22 mouse cellular contexts compared by ENCODE assay signal in the genomic region with DNA sequence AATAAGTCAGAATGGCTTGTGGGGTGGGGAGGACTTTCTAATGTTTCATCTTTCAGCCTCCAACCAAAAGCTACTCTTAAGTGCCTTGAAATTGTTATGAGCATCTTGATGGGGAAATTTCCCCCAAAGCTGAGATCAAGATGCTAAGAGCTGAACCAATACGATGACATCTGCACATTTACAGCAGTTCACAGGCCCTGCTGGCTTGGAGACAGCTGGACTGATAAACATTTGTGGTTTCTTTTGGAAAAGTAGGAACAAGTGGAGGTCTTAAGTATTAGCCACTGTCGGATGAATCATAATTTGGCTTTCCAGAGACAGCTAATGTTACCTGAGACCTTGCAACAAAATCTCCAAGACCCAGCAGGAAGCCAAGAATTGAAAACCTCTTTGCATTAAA.
DNase-seq lines count a peak whose midpoint lies in the region; ATAC-seq and TF ChIP-seq lines count a peak whose summit lies in the region.
"Had no signal": no experiment of that assay in that cellular context is flagged by ENCODE, and none has a peak within 500 bp of the region (broad histone marks: within the 10 kb centered on the region; RNA-seq: fewer than 3 reads in every experiment).

No protein-coding gene starts in this region.

- H3K4me1 ChIP-seq in embryonic facial prominence, embryonic 14.5 days (ENCODE audit: control insufficient read depth, insufficient read depth, low read length), result no peaks in the 10 kb centered on the region
- H3K4me1 ChIP-seq in embryonic facial prominence, embryonic 10.5 days, result peaks cover 6% of the 10 kb centered on the region
- H3K4me1 ChIP-seq: embryonic facial prominence, embryonic 13.5 days; forebrain, embryonic 13.5 days; forebrain, embryonic 15.5 days had no signal

- no peaks in the 10 kb centered on the region for H3K79me2 ChIP-seq in myocyte (ENCODE audit: control insufficient read depth, insufficient read depth)

- TF ChIP-seq POLR2A in myocyte (IDR thresholded peaks at IDR 0.05; ENCODE audit: insufficient read length, low read depth), result no peak

- H3K9me3 ChIP-seq in embryonic facial prominence, embryonic 14.5 days (ENCODE audit: control insufficient read depth, low read length), result no peaks in the 10 kb centered on the region
- H3K9me3 ChIP-seq in embryonic facial prominence, embryonic 10.5 days, result no peaks in the 10 kb centered on the region
- H3K9me3 ChIP-seq: embryonic facial prominence, embryonic 13.5 days; forebrain, embryonic 13.5 days; forebrain, embryonic 15.5 days had no signal

- no peak overlapping the region for H3K4me3 ChIP-seq in embryonic facial prominence, embryonic 14.5 days (ENCODE audit: low read depth, low read length)
- no peak overlapping the region for H3K4me3 ChIP-seq in embryonic facial prominence, embryonic 10.5 days
- no peak overlapping the region for H3K4me3 ChIP-seq in myocyte
- H3K4me3 ChIP-seq: embryonic facial prominence, embryonic 13.5 days; forebrain, embryonic 13.5 days; forebrain, embryonic 15.5 days had no signal

- H3K27me3 ChIP-seq in embryonic facial prominence, embryonic 14.5 days (replicated peaks; ENCODE audit: control insufficient read depth, insufficient read depth, low read length), result no peaks in the 10 kb centered on the region
- no peaks in the 10 kb centered on the region for H3K27me3 ChIP-seq in embryonic facial prominence, embryonic 10.5 days (replicated peaks; ENCODE audit: low read depth, poor library complexity, severe bottlenecking)
- no peaks in the 10 kb centered on the region for H3K27me3 ChIP-seq in myocyte (ENCODE audit: control insufficient read depth, insufficient read depth, insufficient read length)
- H3K27me3 ChIP-seq: CH12.LX; embryonic facial prominence, embryonic 13.5 days; forebrain, embryonic 13.5 days; forebrain, embryonic 15.5 days; Patski had no signal

- no peaks in the 10 kb centered on the region for H3K36me3 ChIP-seq in embryonic facial prominence, embryonic 14.5 days (ENCODE audit: control insufficient read depth, insufficient read depth, low read length)
- H3K36me3 ChIP-seq in embryonic facial prominence, embryonic 10.5 days (replicated peaks), result no peaks in the 10 kb centered on the region
- no peaks in the 10 kb centered on the region for H3K36me3 ChIP-seq in myocyte (ENCODE audit: control insufficient read depth, insufficient read depth)
- H3K36me3 ChIP-seq: embryonic facial prominence, embryonic 13.5 days; forebrain, embryonic 15.5 days; G1E had no signal

- no peak overlapping the region for H3K4me2 ChIP-seq in embryonic facial prominence, embryonic 14.5 days (ENCODE audit: low read depth, low read length)
- peak overlapping the region; percentile 64 for H3K4me2 ChIP-seq in myocyte (ENCODE audit: low read depth)
- H3K4me2 ChIP-seq: embryonic facial prominence, embryonic 13.5 days; forebrain, embryonic 13.5 days; forebrain, embryonic 15.5 days had no signal

- H3K9ac ChIP-seq in embryonic facial prominence, embryonic 14.5 days (ENCODE audit: low read depth, low read length), result no peak overlapping the region
- H3K9ac ChIP-seq: embryonic facial prominence, embryonic 13.5 days; forebrain, embryonic 13.5 days; forebrain, embryonic 15.5 days; forebrain, postnatal 0 days had no signal

- DNase-seq in embryonic facial prominence, embryonic 14.5 days (ENCODE audit: low spot score), result peak; percentile 38
- no peak for DNase-seq in embryonic facial prominence, embryonic 10.5 days (ENCODE audit: low spot score)
- peak; percentile 5 for DNase-seq in 3T3-L1 (ENCODE audit: low read depth, low spot score)
- no peak for DNase-seq in frontal cortex, postnatal 36 days (ENCODE audit: low spot score in 2 of 2)
- DNase-seq: adrenal gland, adult 8-10 months; adrenal gland, postnatal 14 days; adrenal gland, postnatal 36 days; cerebellum, adult 11-12 months; cerebellum, adult 2 months; cerebellum, adult 9-10 months; cerebellum, postnatal 10 days; cerebellum, postnatal 25 days; forebrain, postnatal 0 days had no signal

- H3K27ac ChIP-seq in embryonic facial prominence, embryonic 14.5 days (replicated peaks; ENCODE audit: low read depth, low read length), result no peak overlapping the region
- no peak overlapping the region for H3K27ac ChIP-seq in embryonic facial prominence, embryonic 10.5 days (replicated peaks)
- H3K27ac ChIP-seq: embryonic facial prominence, embryonic 13.5 days; forebrain, embryonic 13.5 days; forebrain, embryonic 15.5 days had no signal

- 63% methylated on average over 2 of the region's 2 CpGs for WGBS in embryonic facial prominence, embryonic 14.5 days
- 88% methylated on average over 2 of the region's 2 CpGs for WGBS in embryonic facial prominence, embryonic 10.5 days

- ATAC-seq in embryonic facial prominence, embryonic 14.5 days (ENCODE audit: low read depth), result no peak
- ATAC-seq: activated CD4-positive, CD25-positive, alpha-beta regulatory T cell, adult 4 months; CD4-positive, CD25-positive, alpha-beta regulatory T cell, adult 4 months; forebrain, embryonic 13.5 days; forebrain, embryonic 15.5 days; forebrain, postnatal 0 days; Patski had no signal

- H3ac ChIP-seq in myocyte (ENCODE audit: control insufficient read depth, insufficient read length), result no peak overlapping the region

TF ChIP-seq in myocyte, 11 proteins besides CTCF, POLR2A, EP300 and RAD21:
- no peak for TF ChIP-seq E2F4 (IDR thresholded peaks at IDR 0.05; ENCODE audit: insufficient read depth)
- TF ChIP-seq TCF3 (IDR thresholded peaks at IDR 0.05; ENCODE audit: insufficient read length, low read depth), result peak; percentile 67
- no peak for TF ChIP-seq MAX (IDR thresholded peaks at IDR 0.05; ENCODE audit: low read depth)
- TF ChIP-seq USF1 (IDR thresholded peaks at IDR 0.05; ENCODE audit: low read depth), result no peak
- peak; percentile 90 for TF ChIP-seq TCF12 (IDR thresholded peaks at IDR 0.05; ENCODE audit: insufficient read depth, poor library complexity, severe bottlenecking)
- TF ChIP-seq REST (IDR thresholded peaks at IDR 0.05; ENCODE audit: insufficient read depth, insufficient read length), result no peak
- peak; percentile 26; the same call in 1 of the 2 replicates for TF ChIP-seq CEBPB (IDR thresholded peaks at IDR 0.05; ENCODE audit: insufficient read depth, poor library complexity, severe bottlenecking)
- TF ChIP-seq SRF (IDR thresholded peaks at IDR 0.05; ENCODE audit: control insufficient read depth, insufficient read length, low read depth), result no peak
- TF ChIP-seq MYOD1 (IDR thresholded peaks at IDR 0.05; ENCODE audit: control insufficient read depth in 1 of 3, insufficient read length in 2 of 3, low read depth in 2 of 3), result peak; percentile 44 to 91 (median 87)
- peak in 2 of 3 experiments; percentile 49 to 58 for TF ChIP-seq MYOG (IDR thresholded peaks at IDR 0.05; ENCODE audit: control insufficient read depth in 1 of 3, insufficient read depth in 1 of 3, insufficient read length in 2 of 3, low read depth in 2 of 3)
- no peak for TF ChIP-seq POLR2AphosphoS2 (IDR thresholded peaks at IDR 0.05; ENCODE audit: insufficient read length, low read depth)

Comparison
In these comparisons a context has a peak if more than half of its experiments do, and no peak if none do; other contexts are left out.
1. DNase-seq: peak in embryonic facial prominence, embryonic 14.5 days (single experiment) and 3T3-L1 (single experiment); none in embryonic facial prominence, embryonic 10.5 days (single experiment) and frontal cortex, postnatal 36 days (0 of 2).